Mouse (Mus musculus): Measurements from ENCODE around the gene Gm47791.

DNA sequence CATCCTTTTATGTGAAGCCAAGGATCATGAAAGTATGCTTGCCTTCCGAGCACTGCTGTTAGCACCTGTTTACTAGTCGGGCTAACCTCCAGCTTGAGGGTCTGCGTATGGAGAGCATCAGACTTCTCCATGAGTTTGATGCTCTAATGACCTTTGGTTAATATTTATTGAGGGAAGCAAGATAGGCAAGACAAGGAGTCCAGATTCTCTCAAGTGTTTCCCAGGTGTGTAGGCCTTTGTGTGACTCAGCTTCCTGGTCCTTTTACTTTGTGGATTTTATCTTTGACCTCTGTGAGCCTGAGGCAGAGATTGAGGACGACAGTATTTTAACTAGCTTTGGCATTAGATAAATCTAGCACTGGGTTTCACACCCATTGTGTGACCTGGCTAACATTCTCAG, 4.4 kb downstream of the Gm47791 start:
- TF ChIP-seq POLR2A (IDR thresholded peaks at IDR 0.05; ENCODE audit: low read depth, low read length) (no peak), CTCF (IDR thresholded peaks at IDR 0.05; ENCODE audit: extremely low read depth, insufficient read length, insufficient replicate concordance, low read depth, low read length) (no peak)
